Comparison of ENCODE assay signal across 18 mouse cellular contexts in the genomic region with DNA sequence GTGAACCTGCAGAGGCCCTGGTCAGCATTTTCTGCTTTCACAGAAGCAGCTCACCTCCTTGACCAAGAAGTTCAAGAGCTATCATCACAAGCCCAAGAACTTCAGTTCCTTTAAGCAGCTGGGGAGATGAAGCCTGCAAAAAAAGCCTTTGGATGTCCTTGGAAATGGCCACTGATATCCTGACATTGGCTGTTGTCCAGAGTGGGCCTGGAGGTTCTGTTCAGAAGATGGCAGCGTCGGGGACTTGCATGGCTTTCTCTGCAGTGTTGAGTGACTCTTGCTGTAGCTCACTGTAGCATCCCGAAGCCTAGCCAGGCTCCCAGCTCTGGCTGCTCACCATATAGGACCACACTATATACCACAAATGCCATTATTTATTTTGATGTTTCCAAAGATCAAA.
"Had no signal": no experiment of that assay in that cellular context is flagged by ENCODE, and none has a peak within 500 bp of the region (broad histone marks: within the 10 kb centered on the region; RNA-seq: fewer than 3 reads in every experiment).

No protein-coding gene starts in this region.

- H3K27ac ChIP-seq: midbrain, embryonic 10.5 days; midbrain, embryonic 12.5 days; neural tube, embryonic 13.5 days; neural tube, embryonic 15.5 days had no signal

- H3K4me2 ChIP-seq: lung, embryonic 14.5 days; midbrain, embryonic 12.5 days; neural tube, embryonic 13.5 days; neural tube, embryonic 15.5 days had no signal

- ATAC-seq: midbrain, embryonic 16.5 days had no signal

- H3K4me3 ChIP-seq: midbrain, embryonic 10.5 days; midbrain, embryonic 12.5 days; myocyte; neural tube, embryonic 13.5 days; neural tube, embryonic 15.5 days had no signal

- H3K27me3 ChIP-seq: midbrain, embryonic 12.5 days; neural tube, embryonic 13.5 days; neural tube, embryonic 15.5 days had no signal

- DNase-seq: lung, embryonic 14.5 days; lung, postnatal 10 days; lung, postnatal 4 days; midbrain, embryonic 14.5 days; retina, postnatal 1 day; right cerebral cortex, adult 18-20 months; right cerebral cortex, postnatal 25 days; right cerebral cortex, postnatal 4 days; spleen, adult 18-20 months; thymus, adult 18-20 months; thymus, postnatal 14 days; thymus, postnatal 4 days had no signal

- H3K9ac ChIP-seq: lung, embryonic 14.5 days; midbrain, embryonic 12.5 days; neural tube, embryonic 13.5 days; neural tube, embryonic 15.5 days had no signal

- H3K9me3 ChIP-seq: midbrain, embryonic 10.5 days; midbrain, embryonic 12.5 days; neural tube, embryonic 13.5 days; neural tube, embryonic 15.5 days had no signal
